Mouse (Mus musculus) stomach, postnatal 0 days (tissue): Measurements from ENCODE around the gene Liph.

Experiments used
- CTCF ChIP-seq: IDR thresholded peaks from 2 replicates; pipeline ENCODE4 v1.5.1; 2016; ENCODE audit warnings: antibody characterized with exemption, low read depth, mild to moderate bottlenecking, moderate library complexity
- EP300 ChIP-seq: optimal IDR thresholded peaks from 2 replicates; pipeline ENCODE3; 2016; ENCODE audit warnings: antibody characterized with exemption

- TF ChIP-seq EP300 (no peak), CTCF (no peak)
These were observed 32.0 kb upstream of the Liph start for GRCm38 (mm10) chr16:22027474-22027873.
